Mouse (Mus musculus) intestine, postnatal 0 days (tissue): ENCODE results near the gene Itk. TPM values are rescaled to one million over a fixed set of nuclear protein-coding genes. Genes with fewer than 3 reads are reported as not detected.

ENCODE experiments used
- ATAC-seq: fragments of 200-750 bp; cut with Nextera tagmentation; 2 replicates; pipeline ENCODE4 v1.8.0; 2017; ENCODE audit warnings: mild to moderate bottlenecking, moderate TSS enrichment, moderate library complexity
- H3K27ac ChIP-seq: fragments of 300-500 bp; sonication (generic); 2 replicates; pipeline ENCODE4 v1.5.1; 2014; ENCODE audit warnings: mild to moderate bottlenecking, low read depth, low read length, moderate library complexity
- H3K27me3 ChIP-seq: fragments of 300-500 bp; sonication (generic); replicated peaks from 2 replicates; pipeline ENCODE4 v1.6.1; 2014; ENCODE audit warnings: low read length, mixed read lengths; ENCODE audit not compliant: control insufficient read depth, insufficient read depth
- H3K36me3 ChIP-seq: fragments of 300-500 bp; sonication (generic); 2 replicates; pipeline ENCODE4 v1.6.1; 2014; ENCODE audit warnings: mild to moderate bottlenecking, moderate library complexity; ENCODE audit not compliant: control insufficient read depth, insufficient read depth
- H3K4me1 ChIP-seq: fragments of 300-500 bp; sonication (generic); replicated peaks from 2 replicates; pipeline ENCODE4 v1.6.1; 2014; ENCODE audit warnings: antibody characterized with exemption, low read length, mixed read lengths; ENCODE audit not compliant: control insufficient read depth, insufficient read depth
- H3K4me2 ChIP-seq: fragments of 300-500 bp; sonication (generic); replicated peaks from 2 replicates; pipeline ENCODE4 v1.6.1; 2014; ENCODE audit warnings: low read depth, mild to moderate bottlenecking, moderate library complexity
- H3K4me3 ChIP-seq: fragments of 300-500 bp; sonication (generic); 2 replicates; pipeline ENCODE4 v1.5.1; 2014; ENCODE audit warnings: low read depth, low read length
- H3K9ac ChIP-seq: fragments of 300-500 bp; sonication (generic); 2 replicates; pipeline ENCODE4 v1.6.1; 2014; ENCODE audit warnings: mild to moderate bottlenecking, low read depth, low read length
- H3K9me3 ChIP-seq: fragments of 300-500 bp; sonication (generic); 2 replicates; pipeline ENCODE4 v1.6.1; 2016; ENCODE audit warnings: mixed run types; ENCODE audit not compliant: control insufficient read depth
- CTCF ChIP-seq: sonication (generic); IDR thresholded peaks from 2 replicates; pipeline ENCODE4 v1.5.1; 2016; ENCODE audit warnings: low read depth, mild to moderate bottlenecking, control low read depth, antibody characterized with exemption, moderate library complexity
- whole genome bisulfite sequencing: fragments of 180-500 bp; shearing (Covaris S2); extraction: QIAGEN DNeasy Blood & Tissue Kit; methylation state at CpG from one replicate; pipeline ENCODE4 v1.1.7; 2014; 5-methylcytosine and 5-hydroxymethylcytosine counted together
- polyA plus RNA-seq: library from polyadenylated mRNA; unstranded; fragments of >200 nt; fragmentation: Nextera tagmentation; extraction: Ambion mirVana; gene quantifications from 2 replicates; pipeline ENCODE4 v1.2.1, GENCODE M21; 2015

Itk gene
- polyA plus RNA-seq, 1 experiment from 2014 or later = 0.09 TPM

GRCm38 (mm10) chr11:46375015-46375414 lies 14.3 kb downstream of the Itk start:
- no peak for ATAC-seq
- 77% methylated on average over 8 of the region's 8 CpGs for WGBS

GRCm38 (mm10) chr11:46373071-46374030 lies 16.0 kb downstream of the Itk start:
- Histone ChIP-seq H3K9ac (no peak overlapping the region), H3K4me2 (no peak overlapping the region), H3K27me3 (no peaks in the 10 kb centered on the region), H3K4me1 (no peaks in the 10 kb centered on the region), H3K4me3 (no peak overlapping the region), H3K9me3 (no peaks in the 10 kb centered on the region), H3K27ac (no peak overlapping the region), H3K36me3 (no peaks in the 10 kb centered on the region)
- no peak for TF ChIP-seq CTCF
- no peak for ATAC-seq
- 81% methylated on average over 13 of the region's 13 CpGs for WGBS

More at GRCm38 (mm10) chr11:46375015-46375414, 14.3 kb downstream of the Itk start:
- Histone ChIP-seq H3K36me3 (no peaks in the 10 kb centered on the region), H3K9me3 (no peaks in the 10 kb centered on the region), H3K9ac (no peak overlapping the region), H3K27ac (no peak overlapping the region), H3K27me3 (no peaks in the 10 kb centered on the region), H3K4me3 (no peak overlapping the region), H3K4me2 (no peak overlapping the region), H3K4me1 (no peaks in the 10 kb centered on the region)
- no peak for TF ChIP-seq CTCF

- Histone ChIP-seq H3K4me3 (no peak overlapping the region), H3K9ac (no peak overlapping the region), H3K27ac (no peak overlapping the region), H3K4me1 (no peaks in the 10 kb centered on the region), H3K4me2 (no peak overlapping the region), H3K36me3 (no peaks in the 10 kb centered on the region), H3K27me3 (no peaks in the 10 kb centered on the region), H3K9me3 (no peaks in the 10 kb centered on the region)
- TF ChIP-seq CTCF = no peak
- ATAC-seq = no peak
- 78% methylated on average over 8 of the region's 8 CpGs for WGBS
These were observed 16.9 kb downstream of the Itk start for GRCm38 (mm10) chr11:46372331-46372953.

GRCm38 (mm10) chr11:46371250-46371649 lies 18.1 kb downstream of the Itk start:
- H3K36me3 ChIP-seq = no peaks in the 10 kb centered on the region
- H3K9ac ChIP-seq = no peak overlapping the region
- no peak overlapping the region for H3K4me3 ChIP-seq
- no peak overlapping the region for H3K27ac ChIP-seq
- no peaks in the 10 kb centered on the region for H3K4me1 ChIP-seq
- H3K27me3 ChIP-seq = no peaks in the 10 kb centered on the region
- H3K4me2 ChIP-seq = no peak overlapping the region
- no peaks in the 10 kb centered on the region for H3K9me3 ChIP-seq
- no peak for TF ChIP-seq CTCF
- 90% methylated on average over 8 of the region's 8 CpGs for WGBS
- no peak for ATAC-seq

- Histone ChIP-seq H3K4me1 (no peaks in the 10 kb centered on the region), H3K27me3 (no peaks in the 10 kb centered on the region), H3K27ac (no peak overlapping the region), H3K4me2 (no peak overlapping the region), H3K4me3 (no peak overlapping the region), H3K9me3 (no peaks in the 10 kb centered on the region), H3K9ac (no peak overlapping the region), H3K36me3 (no peaks in the 10 kb centered on the region)
- whole genome bisulfite sequencing = 81% methylated on average over 4 of the region's 4 CpGs
- ATAC-seq = no peak
- TF ChIP-seq CTCF = no peak
These were observed 18.9 kb downstream of the Itk start for GRCm38 (mm10) chr11:46370457-46370856.

- no peak for TF ChIP-seq CTCF
- WGBS = 70% methylated on average over 3 of the region's 3 CpGs
These were observed 23.0 kb downstream of the Itk start for GRCm38 (mm10) chr11:46366357-46366756.

More at GRCm38 (mm10) chr11:46366357-46366756, 23.0 kb downstream of the Itk start:
- H3K4me2 ChIP-seq = no peak overlapping the region
- no peak for ATAC-seq
- H3K4me1 ChIP-seq = no peaks in the 10 kb centered on the region
- no peaks in the 10 kb centered on the region for H3K27me3 ChIP-seq
- H3K27ac ChIP-seq = no peak overlapping the region
- H3K9ac ChIP-seq = no peak overlapping the region
- H3K36me3 ChIP-seq = no peaks in the 10 kb centered on the region
- no peak overlapping the region for H3K4me3 ChIP-seq
- no peaks in the 10 kb centered on the region for H3K9me3 ChIP-seq
